Mouse (Mus musculus): ENCODE measurements around the gene Vrk1.

DNA sequence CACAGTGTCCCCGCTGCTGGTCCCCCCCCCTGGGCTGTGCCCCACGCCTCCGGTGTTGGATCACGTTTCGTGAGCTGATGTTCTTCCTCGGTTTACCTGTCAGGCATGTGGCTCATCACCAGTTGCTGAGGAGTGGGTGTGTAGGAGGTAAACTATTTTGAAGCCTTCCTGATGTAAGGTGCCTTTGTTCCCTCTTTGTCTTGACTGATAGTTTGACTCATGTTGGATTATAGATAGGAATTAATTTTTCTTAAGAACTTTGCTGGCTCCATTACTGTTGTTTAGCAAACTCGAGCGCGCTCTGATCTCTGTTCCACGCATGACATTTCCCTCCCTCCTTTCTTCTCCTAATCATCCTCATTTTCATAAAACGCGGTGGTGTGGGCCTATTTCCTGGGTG, 74.1 kb downstream of the Vrk1 start:
- TF ChIP-seq CTCF (IDR thresholded peaks at IDR 0.05; ENCODE audit: control insufficient read depth, insufficient read depth, low read length) (no peak), POLR2A (IDR thresholded peaks at IDR 0.05; ENCODE audit: borderline replicate concordance, control insufficient read depth, low read depth, low read length) (no peak)

Measured in bone marrow, adult 2 months (tissue).